Mouse (Mus musculus): ENCODE results near the gene Prkn. TPM values are rescaled to one million over a fixed set of nuclear protein-coding genes. Genes with fewer than 3 reads are reported as not detected.

Gene Prkn
- total and polyA plus RNA-seq, 2 experiments from 2014 or later, result 9.0 to 9.4 TPM

GRCm38 (mm10) chr17:11912872-11913365 lies 1072.7 kb downstream of the Prkn start:
- ATAC-seq (ENCODE audit: low FRiP score), result no peak
- TF ChIP-seq CTCF (IDR thresholded peaks at IDR 0.05), result no peak
- WGBS, result 4% methylated on average over 19 of the region's 19 CpGs
- Histone ChIP-seq H3K4me1 (ENCODE audit: insufficient read depth, low read length) (peaks cover 6% of the 10 kb centered on the region; the same call in 1 of the 2 replicates), H3K4me2 (ENCODE audit: low read depth, low read length, poor library complexity, severe bottlenecking) (peak overlapping the region; percentile 51), H3K4me3 (ENCODE audit: low read depth, low read length) (peak overlapping the region; percentile 18; the same call in 1 of the 2 replicates), H3K36me3 (ENCODE audit: insufficient read depth, low read length) (no peaks in the 10 kb centered on the region), H3K9me3 (ENCODE audit: low read length) (no peaks in the 10 kb centered on the region), H3K9ac (replicated peaks; ENCODE audit: low read length, poor library complexity, severe bottlenecking) (0 out of 2 replicates have a peak overlapping the region, but pooled peaks have one; percentile 29), H3K27ac (ENCODE audit: low read depth, low read length) (no peak overlapping the region), H3K27me3 (ENCODE audit: insufficient read depth, low read length) (no peaks in the 10 kb centered on the region)
- peak; percentile 74 for DNase-seq (ENCODE audit: low spot score)

GRCm38 (mm10) chr17:11913620-11914019 lies 1073.4 kb downstream of the Prkn start:
- Histone ChIP-seq H3K36me3 (ENCODE audit: insufficient read depth, low read length) (no peaks in the 10 kb centered on the region), H3K4me2 (ENCODE audit: low read depth, low read length, poor library complexity, severe bottlenecking) (peak overlapping the region; percentile 51; the same call in 1 of the 2 replicates), H3K9me3 (ENCODE audit: low read length) (no peaks in the 10 kb centered on the region), H3K27me3 (ENCODE audit: insufficient read depth, low read length) (no peaks in the 10 kb centered on the region), H3K4me1 (ENCODE audit: insufficient read depth, low read length) (peaks cover 6% of the 10 kb centered on the region; the same call in 1 of the 2 replicates), H3K9ac (replicated peaks; ENCODE audit: low read length, poor library complexity, severe bottlenecking) (no peak overlapping the region), H3K27ac (ENCODE audit: low read depth, low read length) (no peak overlapping the region), H3K4me3 (ENCODE audit: low read depth, low read length) (no peak overlapping the region)
- ATAC-seq (ENCODE audit: low FRiP score) (no peak), DNase-seq (ENCODE audit: low spot score) (no peak)
- TF ChIP-seq CTCF (IDR thresholded peaks at IDR 0.05), result no peak
- 19% methylated on average over 8 of the region's 8 CpGs for WGBS

- no peaks in the 10 kb centered on the region for H3K36me3 ChIP-seq (ENCODE audit: insufficient read depth, low read length)
Measured at GRCm38 (mm10) chr17:11914451-11914850, 1074.3 kb downstream of the Prkn start.

GRCm38 (mm10) chr17:11918123-11918801 lies 1078.1 kb downstream of the Prkn start:
- ATAC-seq (ENCODE audit: low FRiP score) (0 out of 2 replicates have a peak, but pooled peaks have one; percentile 31), DNase-seq (ENCODE audit: low spot score) (peak; percentile 82)
- Histone ChIP-seq H3K9ac (replicated peaks; ENCODE audit: low read length, poor library complexity, severe bottlenecking) (no peak overlapping the region), H3K27ac (ENCODE audit: low read depth, low read length) (no peak overlapping the region), H3K4me2 (ENCODE audit: low read depth, low read length, poor library complexity, severe bottlenecking) (no peak overlapping the region), H3K36me3 (ENCODE audit: insufficient read depth, low read length) (no peaks in the 10 kb centered on the region), H3K27me3 (ENCODE audit: insufficient read depth, low read length) (no peaks in the 10 kb centered on the region), H3K4me1 (ENCODE audit: insufficient read depth, low read length) (no peaks in the 10 kb centered on the region), H3K9me3 (ENCODE audit: low read length) (no peaks in the 10 kb centered on the region), H3K4me3 (ENCODE audit: low read depth, low read length) (no peak overlapping the region)
- TF ChIP-seq CTCF (IDR thresholded peaks at IDR 0.05), result peak; percentile 89
- WGBS, result 51% methylated on average over 12 of the region's 12 CpGs

More at GRCm38 (mm10) chr17:11914451-11914850, 1074.3 kb downstream of the Prkn start:
- Histone ChIP-seq H3K9me3 (ENCODE audit: low read length) (no peaks in the 10 kb centered on the region), H3K4me2 (ENCODE audit: low read depth, low read length, poor library complexity, severe bottlenecking) (no peak overlapping the region), H3K4me1 (ENCODE audit: insufficient read depth, low read length) (peaks cover 6% of the 10 kb centered on the region; the same call in 1 of the 2 replicates), H3K27me3 (ENCODE audit: insufficient read depth, low read length) (no peaks in the 10 kb centered on the region), H3K9ac (replicated peaks; ENCODE audit: low read length, poor library complexity, severe bottlenecking) (no peak overlapping the region), H3K27ac (ENCODE audit: low read depth, low read length) (no peak overlapping the region), H3K4me3 (ENCODE audit: low read depth, low read length) (no peak overlapping the region)
- 79% methylated on average over 5 of the region's 5 CpGs for WGBS
- no peak for TF ChIP-seq CTCF (IDR thresholded peaks at IDR 0.05)
- DNase-seq (ENCODE audit: low spot score) (no peak), ATAC-seq (ENCODE audit: low FRiP score) (no peak)

GRCm38 (mm10) chr17:11919581-11919980 lies 1079.4 kb downstream of the Prkn start:
- no peak for ATAC-seq (ENCODE audit: low FRiP score)
- WGBS, result 93% methylated on average over 6 of the region's 6 CpGs

GRCm38 (mm10) chr17:11921026-11921425 lies 1080.8 kb downstream of the Prkn start:
- Histone ChIP-seq H3K9ac (replicated peaks; ENCODE audit: low read length, poor library complexity, severe bottlenecking) (no peak overlapping the region), H3K27ac (ENCODE audit: low read depth, low read length) (no peak overlapping the region), H3K27me3 (ENCODE audit: insufficient read depth, low read length) (no peaks in the 10 kb centered on the region), H3K36me3 (ENCODE audit: insufficient read depth, low read length) (no peaks in the 10 kb centered on the region), H3K4me3 (ENCODE audit: low read depth, low read length) (no peak overlapping the region), H3K4me1 (ENCODE audit: insufficient read depth, low read length) (no peaks in the 10 kb centered on the region), H3K4me2 (ENCODE audit: low read depth, low read length, poor library complexity, severe bottlenecking) (no peak overlapping the region), H3K9me3 (ENCODE audit: low read length) (no peaks in the 10 kb centered on the region)
- WGBS, result 52% methylated on average over 9 of the region's 9 CpGs
- DNase-seq (ENCODE audit: low spot score) (no peak), ATAC-seq (ENCODE audit: low FRiP score) (no peak)
- TF ChIP-seq CTCF (IDR thresholded peaks at IDR 0.05), result no peak

More at GRCm38 (mm10) chr17:11919581-11919980, 1079.4 kb downstream of the Prkn start:
- H3K36me3 ChIP-seq (ENCODE audit: insufficient read depth, low read length), result no peaks in the 10 kb centered on the region
- no peaks in the 10 kb centered on the region for H3K27me3 ChIP-seq (ENCODE audit: insufficient read depth, low read length)
- no peak for DNase-seq (ENCODE audit: low spot score)
- no peak overlapping the region for H3K27ac ChIP-seq (ENCODE audit: low read depth, low read length)
- H3K4me1 ChIP-seq (ENCODE audit: insufficient read depth, low read length), result no peaks in the 10 kb centered on the region
- no peak for TF ChIP-seq CTCF (IDR thresholded peaks at IDR 0.05)
- no peak overlapping the region for H3K9ac ChIP-seq (replicated peaks; ENCODE audit: low read length, poor library complexity, severe bottlenecking)
- H3K4me3 ChIP-seq (ENCODE audit: low read depth, low read length), result no peak overlapping the region
- no peaks in the 10 kb centered on the region for H3K9me3 ChIP-seq (ENCODE audit: low read length)
- no peak overlapping the region for H3K4me2 ChIP-seq (ENCODE audit: low read depth, low read length, poor library complexity, severe bottlenecking)
